Mouse (Mus musculus): Measurements from ENCODE around the gene Gpkow. TPM values are rescaled to one million over a fixed set of nuclear protein-coding genes. Genes with fewer than 3 reads are reported as not detected.

The Gpkow gene
- polyA plus RNA-seq, 1 experiment from 2014 or later, result 27.0 TPM

- ATAC-seq (replicated peaks; ENCODE audit: insufficient number of reproducible peaks, insufficient read depth, low FRiP score, low read depth), result peak; percentile 90
- Histone ChIP-seq H3K27me3 (no peaks in the 10 kb centered on the region), H3K9me3 (replicated peaks) (no peaks in the 10 kb centered on the region), H3K4me2 (peak within 1 kb of the TSS; percentile 64), H3K36me3 (no peaks in the 10 kb centered on the region; the same call in 1 of the 2 replicates), H3K9ac (peak within 1 kb of the TSS; percentile 48; the same call in 1 of the 2 replicates), H3K4me1 (replicated peaks) (peaks cover 4% of the 10 kb centered on the region; the same call in 1 of the 2 replicates), H3K4me3 (peak within 1 kb of the TSS; percentile 57), H3K27ac (peak within 1 kb of the TSS; percentile 74)
- WGBS, result 16% methylated on average over 42 of the region's 42 CpGs
Measured at GRCm38 (mm10) chrX:7728215-7728921, 31.4 kb downstream of the Gpkow start, which contains the start of gene Praf2. Gene Praf2, plus strand, starts transcription at chrX:7728439.

- no peaks in the 10 kb centered on the region; the same call in 1 of the 2 replicates for H3K36me3 ChIP-seq
- H3K4me1 ChIP-seq (replicated peaks), result peaks cover 4% of the 10 kb centered on the region; the same call in 1 of the 2 replicates
- H3K4me3 ChIP-seq, result peak overlapping the region; percentile 57
- peak overlapping the region; percentile 64 for H3K4me2 ChIP-seq
- peak overlapping the region; percentile 48; the same call in 1 of the 2 replicates for H3K9ac ChIP-seq
- H3K27me3 ChIP-seq, result no peaks in the 10 kb centered on the region
- WGBS, result 19% methylated on average over 4 of the region's 4 CpGs
- ATAC-seq (replicated peaks; ENCODE audit: insufficient number of reproducible peaks, insufficient read depth, low FRiP score, low read depth), result no peak
- H3K9me3 ChIP-seq (replicated peaks), result no peaks in the 10 kb centered on the region
- H3K27ac ChIP-seq, result no peak overlapping the region
Measured at GRCm38 (mm10) chrX:7728922-7729265, 32.0 kb downstream of the Gpkow start.

GRCm38 (mm10) chrX:7733571-7734156, 36.7 kb downstream of the Gpkow start:
- no peak overlapping the region for H3K27ac ChIP-seq
- 21% methylated on average over 26 of the region's 26 CpGs for WGBS
- H3K27me3 ChIP-seq, result no peaks in the 10 kb centered on the region
- no peak for ATAC-seq (replicated peaks; ENCODE audit: insufficient number of reproducible peaks, insufficient read depth, low FRiP score, low read depth)
- peak overlapping the region; percentile 33; the same call in 1 of the 2 replicates for H3K4me2 ChIP-seq
- H3K9ac ChIP-seq, result no peak overlapping the region
- H3K4me1 ChIP-seq (replicated peaks), result peaks cover 4% of the 10 kb centered on the region; the same call in 1 of the 2 replicates
- H3K4me3 ChIP-seq, result no peak overlapping the region
- no peaks in the 10 kb centered on the region for H3K9me3 ChIP-seq (replicated peaks)
- H3K36me3 ChIP-seq, result no peaks in the 10 kb centered on the region

- Histone ChIP-seq H3K4me2 (no peak overlapping the region), H3K4me1 (replicated peaks) (no peaks in the 10 kb centered on the region), H3K4me3 (no peak overlapping the region), H3K9me3 (replicated peaks) (no peaks in the 10 kb centered on the region), H3K27me3 (no peaks in the 10 kb centered on the region), H3K27ac (no peak overlapping the region), H3K36me3 (no peaks in the 10 kb centered on the region), H3K9ac (no peak overlapping the region)
- WGBS, result 62% methylated on average over 14 of the region's 14 CpGs
- ATAC-seq (replicated peaks; ENCODE audit: insufficient number of reproducible peaks, insufficient read depth, low FRiP score, low read depth), result no peak
Measured at GRCm38 (mm10) chrX:7739336-7740081, 42.6 kb downstream of the Gpkow start.

- Histone ChIP-seq H3K4me2 (no peak overlapping the region), H3K4me3 (no peak overlapping the region), H3K4me1 (replicated peaks) (no peaks in the 10 kb centered on the region), H3K36me3 (no peaks in the 10 kb centered on the region), H3K27ac (no peak overlapping the region), H3K9me3 (replicated peaks) (no peaks in the 10 kb centered on the region), H3K9ac (no peak overlapping the region), H3K27me3 (no peaks in the 10 kb centered on the region)
- no peak for ATAC-seq (replicated peaks; ENCODE audit: insufficient number of reproducible peaks, insufficient read depth, low FRiP score, low read depth)
- 50% methylated on average over 10 of the region's 10 CpGs for WGBS
Measured at GRCm38 (mm10) chrX:7740082-7740819, 43.3 kb downstream of the Gpkow start.

GRCm38 (mm10) chrX:7741103-7741502, 44.2 kb downstream of the Gpkow start:
- Histone ChIP-seq H3K9ac (no peak overlapping the region), H3K36me3 (no peaks in the 10 kb centered on the region), H3K4me1 (replicated peaks) (no peaks in the 10 kb centered on the region), H3K4me2 (no peak overlapping the region), H3K27ac (no peak overlapping the region), H3K27me3 (no peaks in the 10 kb centered on the region), H3K4me3 (no peak overlapping the region), H3K9me3 (replicated peaks) (no peaks in the 10 kb centered on the region)
- ATAC-seq (replicated peaks; ENCODE audit: insufficient number of reproducible peaks, insufficient read depth, low FRiP score, low read depth), result no peak
- 64% methylated on average over 5 of the region's 5 CpGs for WGBS

- no peak for ATAC-seq (replicated peaks; ENCODE audit: insufficient number of reproducible peaks, insufficient read depth, low FRiP score, low read depth)
- H3K9me3 ChIP-seq (replicated peaks), result no peaks in the 10 kb centered on the region
- no peaks in the 10 kb centered on the region for H3K4me1 ChIP-seq (replicated peaks)
- H3K9ac ChIP-seq, result no peak overlapping the region
- WGBS, result 46% methylated on average over 5 of the region's 5 CpGs
- no peaks in the 10 kb centered on the region for H3K36me3 ChIP-seq
- no peak overlapping the region for H3K4me2 ChIP-seq
- no peak overlapping the region for H3K4me3 ChIP-seq
- no peak overlapping the region for H3K27ac ChIP-seq
- no peaks in the 10 kb centered on the region for H3K27me3 ChIP-seq
Measured at GRCm38 (mm10) chrX:7743470-7743869, 46.5 kb downstream of the Gpkow start.

- Histone ChIP-seq H3K27ac (no peak overlapping the region), H3K9me3 (replicated peaks) (no peaks in the 10 kb centered on the region), H3K27me3 (no peaks in the 10 kb centered on the region), H3K36me3 (no peaks in the 10 kb centered on the region), H3K4me3 (no peak overlapping the region), H3K4me2 (no peak overlapping the region), H3K4me1 (replicated peaks) (no peaks in the 10 kb centered on the region), H3K9ac (no peak overlapping the region)
- no peak for ATAC-seq (replicated peaks; ENCODE audit: insufficient number of reproducible peaks, insufficient read depth, low FRiP score, low read depth)
- WGBS, result 62% methylated on average over 1 of the region's 1 CpGs
Measured at GRCm38 (mm10) chrX:7744940-7745339, 48.0 kb downstream of the Gpkow start.

GRCm38 (mm10) chrX:7745429-7745828, 48.5 kb downstream of the Gpkow start:
- WGBS, result 83% methylated on average over 8 of the region's 8 CpGs
- Histone ChIP-seq H3K4me1 (replicated peaks) (no peaks in the 10 kb centered on the region), H3K9me3 (replicated peaks) (no peaks in the 10 kb centered on the region), H3K27ac (no peak overlapping the region), H3K4me3 (no peak overlapping the region), H3K9ac (no peak overlapping the region), H3K4me2 (no peak overlapping the region), H3K27me3 (no peaks in the 10 kb centered on the region), H3K36me3 (no peaks in the 10 kb centered on the region)
- ATAC-seq (replicated peaks; ENCODE audit: insufficient number of reproducible peaks, insufficient read depth, low FRiP score, low read depth), result no peak

- Histone ChIP-seq H3K9me3 (replicated peaks) (no peaks in the 10 kb centered on the region), H3K36me3 (no peaks in the 10 kb centered on the region), H3K27me3 (no peaks in the 10 kb centered on the region), H3K4me1 (replicated peaks) (no peaks in the 10 kb centered on the region), H3K4me3 (peak within 1 kb of the TSS; percentile 72), H3K27ac (no peak within 1 kb of the TSS), H3K4me2 (peak within 1 kb of the TSS; percentile 69), H3K9ac (peak within 1 kb of the TSS; percentile 60)
- 6% methylated on average over 50 of the region's 56 CpGs for WGBS
- ATAC-seq (replicated peaks; ENCODE audit: insufficient number of reproducible peaks, insufficient read depth, low FRiP score, low read depth), result peak; percentile 69
Measured at GRCm38 (mm10) chrX:7750432-7751116, 53.6 kb downstream of the Gpkow start, which contains the start of gene Ccdc120. Gene Ccdc120, minus strand, starts transcription at chrX:7750905.
